Mouse (Mus musculus) E14TG2a.4 (cell line): ENCODE results near the gene Lsm12.

Experiments
- CTCF ChIP-seq: conservative IDR thresholded peaks from 2 replicates; pipeline ENCODE4 v1.5.1; 2014; ENCODE audit warnings: low read length
- NANOG ChIP-seq: IDR thresholded peaks from 2 replicates; pipeline ENCODE4 v1.6.1; 2014; ENCODE audit warnings: borderline replicate concordance, low read length, mixed read lengths

DNA sequence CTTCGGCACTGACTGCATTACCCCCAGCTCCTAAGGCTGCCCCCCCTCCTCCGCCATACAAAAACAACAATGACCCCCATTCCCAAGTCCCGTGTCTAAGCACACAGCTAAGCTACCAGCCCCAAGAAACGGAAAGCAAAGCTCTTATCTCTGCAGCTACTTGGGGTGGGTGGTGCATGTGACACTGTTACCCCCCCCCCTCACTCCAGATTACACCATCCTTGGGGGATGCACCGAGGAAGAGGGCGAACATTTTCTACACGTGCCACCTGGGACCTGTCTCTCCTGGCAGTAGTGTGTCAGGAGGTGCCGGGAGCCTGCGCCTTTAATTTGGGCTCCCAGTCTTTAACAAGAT lies 43.1 kb upstream of the Lsm12 start:
- no peak for TF ChIP-seq CTCF
- TF ChIP-seq NANOG = no peak
